Mouse (Mus musculus) frontal cortex, postnatal 14 days (tissue): ENCODE results near the gene Pcolce2.

ENCODE experiments used
- DNase-seq, 2 experiments: peaks; one replicate each; pipeline ENCODE4 v3.0.0; 2022; ENCODE audit warnings: low spot score in 2 of 2

The Pcolce2 gene

DNA sequence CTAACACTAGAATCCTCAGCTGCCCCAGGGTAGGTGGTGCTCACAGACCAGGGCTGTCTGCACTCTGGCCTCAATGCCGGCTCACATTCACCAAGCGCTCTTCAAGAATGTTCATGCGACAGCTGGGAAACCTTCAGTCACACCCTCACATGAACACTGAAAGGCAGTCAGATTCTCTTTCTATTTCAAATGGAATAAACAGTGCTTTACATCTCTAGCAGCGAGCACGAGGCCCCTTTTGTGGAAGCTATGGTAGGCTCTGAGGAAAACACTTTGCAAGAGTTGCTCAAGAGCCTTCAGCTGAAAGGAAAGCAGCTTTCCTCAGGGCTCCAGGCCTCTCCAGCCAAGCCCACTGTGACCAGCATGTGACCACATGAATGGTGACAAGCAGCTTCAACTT is 68.0 kb downstream of the Pcolce2 start:
- DNase-seq = no peak

- no peak for DNase-seq
These were observed 71.5 kb downstream of the Pcolce2 start for GRCm38 (mm10) chr9:95708943-95709342.

- no peak for DNase-seq
These were observed 75.2 kb downstream of the Pcolce2 start for GRCm38 (mm10) chr9:95712574-95712973.

DNA sequence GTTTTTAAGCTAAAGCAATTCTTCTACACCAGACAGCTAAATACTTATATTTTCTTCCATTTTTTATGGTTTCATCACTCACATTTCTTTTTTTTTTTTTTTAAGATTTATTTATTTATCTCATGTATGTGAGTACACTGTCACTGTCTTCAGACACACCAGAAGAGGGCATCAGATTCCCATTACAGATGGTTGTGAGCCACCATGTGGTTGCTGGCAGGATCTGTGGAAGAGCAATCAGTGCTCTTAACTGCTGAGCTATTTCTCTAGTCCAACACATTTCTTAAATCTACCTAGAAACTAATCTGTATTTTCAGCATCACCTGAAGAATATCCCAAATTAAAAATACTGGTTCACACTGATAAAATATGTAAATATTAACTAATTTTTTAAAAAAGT is 98.8 kb downstream of the Pcolce2 start:
- DNase-seq = no peak

DNA sequence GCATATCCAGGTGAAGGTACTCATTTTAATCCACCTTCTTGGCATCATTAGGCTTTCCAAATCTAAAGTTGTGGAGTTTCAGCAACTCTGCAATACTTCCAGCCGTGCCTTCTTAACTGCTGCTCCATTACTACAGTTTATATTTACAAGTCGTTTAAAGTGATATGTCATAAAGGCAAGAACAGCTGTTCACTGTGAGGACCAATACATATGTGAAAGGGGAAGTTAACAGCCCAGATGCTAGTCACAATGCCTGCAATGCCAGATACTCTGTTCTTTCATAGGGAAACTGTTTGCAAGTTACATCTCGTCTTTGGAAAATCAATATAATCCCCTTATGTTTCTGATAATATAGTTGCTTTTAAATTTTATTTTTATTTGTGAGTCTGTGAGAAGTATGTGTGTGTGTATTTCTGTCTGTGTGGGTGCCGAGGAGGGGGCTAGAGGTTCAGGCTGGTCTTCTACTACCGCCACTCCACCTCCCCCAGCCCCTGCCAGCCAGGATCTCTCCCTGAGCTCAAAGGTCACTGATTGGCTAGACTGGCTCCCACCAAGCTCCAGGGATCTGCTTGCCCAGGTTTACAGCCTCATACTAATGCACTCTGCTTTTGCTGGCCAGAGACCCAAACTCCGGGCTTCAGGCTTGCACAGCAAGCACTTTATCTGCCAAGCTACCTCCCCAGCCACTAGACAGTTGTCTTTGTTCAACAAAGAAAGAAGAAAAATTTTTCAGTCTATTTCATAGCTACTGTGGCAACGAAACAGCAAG is 107.6 kb downstream of the Pcolce2 start:
- DNase-seq = no peak

DNA sequence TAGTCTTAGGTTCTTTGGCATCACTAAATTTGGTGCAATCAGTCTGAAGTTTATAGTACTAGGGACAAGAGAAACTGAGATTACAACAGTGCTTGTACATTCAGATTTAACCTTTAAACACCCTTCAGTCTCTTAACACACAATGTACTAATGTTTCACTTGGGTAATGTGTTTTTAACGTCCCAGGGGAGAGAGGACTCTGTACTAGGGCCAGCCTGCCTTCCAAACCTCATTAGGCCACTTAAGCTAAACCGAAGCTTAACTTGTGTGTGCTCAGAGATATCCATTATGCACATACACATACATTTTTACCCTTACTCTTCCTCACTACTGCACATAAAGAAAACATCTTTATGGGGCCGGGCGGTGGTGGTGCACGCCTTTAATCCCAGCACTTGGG is 109.9 kb downstream of the Pcolce2 start:
- DNase-seq = no peak
